Mouse (Mus musculus) heart, adult 2 months (tissue): ENCODE data around the gene Cript.

ENCODE experiments used
- CTCF ChIP-seq: fragments of 200-600 bp; IDR thresholded peaks from 2 replicates; pipeline ENCODE4 v1.8.1; 2022; ENCODE audit warnings: antibody characterized with exemption, mild to moderate bottlenecking, moderate library complexity
- POLR2A ChIP-seq: fragments of 200-500 bp; IDR thresholded peaks from 2 replicates; pipeline ENCODE4 v1.6.1; 2011; ENCODE audit warnings: mild to moderate bottlenecking, low read depth, low read length, control low read depth; ENCODE audit not compliant: insufficient read depth

- no peak for TF ChIP-seq POLR2A
- peak; percentile 22; the same call in 1 of the 2 replicates for TF ChIP-seq CTCF
These were observed 42.9 kb upstream of the Cript start for GRCm38 (mm10) chr17:86982497-86982896.
